Mouse (Mus musculus) thymus, postnatal 14 days (tissue): ENCODE results near the gene Gm1330.
"Not testable (repeated sequence)": the region's sequence is repeated elsewhere in the genome, so short reads cannot be mapped to it uniquely, and the experiment has no call there.

Experiments used
- DNase-seq: peaks from one replicate; pipeline ENCODE4 v3.0.0; 2021

Gm1330 gene

DNA sequence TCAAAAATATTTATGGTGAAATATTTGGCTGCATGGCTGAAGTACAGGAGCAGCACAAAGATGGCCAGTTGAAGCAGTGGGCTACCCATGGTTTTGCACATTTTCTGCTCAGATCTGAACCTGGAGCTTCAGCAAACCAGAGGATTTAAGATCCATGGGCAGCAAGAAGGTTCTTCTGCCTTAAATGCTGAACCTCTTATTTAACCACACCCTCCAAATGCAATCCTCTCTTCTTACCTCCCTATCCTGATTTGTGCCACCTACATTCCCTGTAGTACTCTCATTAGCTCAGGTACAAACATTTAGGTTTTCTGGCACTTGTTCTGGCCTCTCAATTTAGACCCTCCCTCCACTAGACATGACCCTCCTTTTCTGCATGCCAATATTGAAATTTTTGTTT, at the start of gene Gm1330:
Gene Gm1330, minus strand, starts transcription at position 101 of the 400 bp plus-strand sequence.
- no peak for DNase-seq

DNA sequence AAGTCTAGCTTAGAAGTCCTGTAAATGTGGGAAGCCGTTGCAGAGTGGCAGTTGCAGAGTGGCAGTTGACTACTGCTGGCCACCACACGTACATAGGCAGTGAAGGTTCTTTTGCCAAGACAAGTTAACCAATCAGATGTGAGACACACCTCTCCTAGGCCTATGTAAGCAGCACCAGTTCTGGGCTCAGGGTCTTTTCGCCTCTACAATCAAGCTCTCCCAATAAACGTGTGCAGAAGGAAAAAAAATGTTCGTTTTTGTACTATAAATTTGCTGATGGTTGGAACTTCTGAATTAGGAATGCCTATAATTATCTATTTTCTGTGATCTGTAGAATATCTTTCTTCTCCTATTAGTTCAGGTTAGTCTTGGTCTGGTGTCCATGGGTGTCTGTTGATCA, 14.1 kb upstream of the Gm1330 start, which contains the start of gene Gm10750:
Gene Gm10750, minus strand, starts transcription at position 101 of the 400 bp plus-strand sequence.
- not testable (repeated sequence) for DNase-seq

DNA sequence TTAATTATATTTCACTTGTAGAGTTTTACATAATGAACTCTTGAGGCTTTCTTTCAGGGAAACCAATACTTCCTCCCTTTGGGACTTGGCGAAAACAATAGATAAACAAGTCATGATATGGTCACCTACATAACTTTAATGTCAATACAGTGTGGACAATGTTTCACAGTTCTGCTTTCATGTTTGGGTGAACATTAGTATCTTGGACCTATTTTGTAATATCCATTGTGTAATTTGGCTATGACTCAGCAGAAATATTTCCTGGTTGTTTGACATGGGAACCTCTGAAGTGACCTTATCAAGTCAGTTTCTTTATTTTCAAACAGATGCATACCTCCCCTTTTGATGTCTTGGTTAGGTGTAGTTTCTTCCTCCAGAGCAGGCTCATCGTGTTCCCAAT, 1.8 kb upstream of the Gm1330 start:
- DNase-seq: no peak

DNA sequence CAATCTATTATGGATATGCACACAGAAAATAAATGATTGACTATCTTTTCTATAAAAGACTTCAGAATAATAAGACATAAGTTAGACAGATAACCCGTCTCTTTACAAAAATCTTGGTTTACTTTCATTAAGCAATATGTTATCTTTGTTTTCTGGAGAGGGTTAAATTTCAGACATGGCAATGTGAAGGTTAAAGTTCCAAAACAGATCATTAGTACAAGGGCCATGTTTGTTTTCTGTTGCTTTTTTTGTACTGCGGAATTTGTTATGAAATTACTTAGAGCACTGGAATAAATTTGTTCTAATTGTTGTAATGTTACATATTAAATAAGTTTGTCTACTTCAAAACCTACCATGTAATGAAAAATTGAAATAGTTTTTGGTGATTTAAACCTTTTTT, 7.9 kb downstream of the Gm1330 start:
- no peak for DNase-seq
